Mouse (Mus musculus): ENCODE data around the gene Tap1.

Tap1 gene

DNA sequence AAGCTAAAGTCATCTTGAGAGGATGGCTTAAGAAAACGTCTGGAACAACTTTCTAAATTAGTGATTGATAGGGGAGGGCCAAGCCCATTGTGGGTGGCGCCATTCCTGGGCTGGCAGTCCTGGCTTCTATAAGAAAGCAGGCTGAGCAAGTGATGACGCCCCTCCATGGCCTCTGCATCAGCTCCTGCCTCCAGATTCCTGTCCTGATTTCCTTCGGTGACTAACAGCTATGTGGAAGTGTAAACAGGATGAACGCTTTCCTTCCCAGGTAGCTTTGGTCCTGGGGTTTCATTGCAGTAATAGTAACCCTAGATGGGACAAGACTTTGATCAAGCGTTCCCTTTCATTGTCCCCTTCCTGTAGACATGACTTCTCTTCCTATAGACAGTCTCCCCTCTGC, 8.3 kb upstream of the Tap1 start:
- no peak for DNase-seq (ENCODE audit: low read depth in 2 of 2, low spot score in 2 of 2)

DNA sequence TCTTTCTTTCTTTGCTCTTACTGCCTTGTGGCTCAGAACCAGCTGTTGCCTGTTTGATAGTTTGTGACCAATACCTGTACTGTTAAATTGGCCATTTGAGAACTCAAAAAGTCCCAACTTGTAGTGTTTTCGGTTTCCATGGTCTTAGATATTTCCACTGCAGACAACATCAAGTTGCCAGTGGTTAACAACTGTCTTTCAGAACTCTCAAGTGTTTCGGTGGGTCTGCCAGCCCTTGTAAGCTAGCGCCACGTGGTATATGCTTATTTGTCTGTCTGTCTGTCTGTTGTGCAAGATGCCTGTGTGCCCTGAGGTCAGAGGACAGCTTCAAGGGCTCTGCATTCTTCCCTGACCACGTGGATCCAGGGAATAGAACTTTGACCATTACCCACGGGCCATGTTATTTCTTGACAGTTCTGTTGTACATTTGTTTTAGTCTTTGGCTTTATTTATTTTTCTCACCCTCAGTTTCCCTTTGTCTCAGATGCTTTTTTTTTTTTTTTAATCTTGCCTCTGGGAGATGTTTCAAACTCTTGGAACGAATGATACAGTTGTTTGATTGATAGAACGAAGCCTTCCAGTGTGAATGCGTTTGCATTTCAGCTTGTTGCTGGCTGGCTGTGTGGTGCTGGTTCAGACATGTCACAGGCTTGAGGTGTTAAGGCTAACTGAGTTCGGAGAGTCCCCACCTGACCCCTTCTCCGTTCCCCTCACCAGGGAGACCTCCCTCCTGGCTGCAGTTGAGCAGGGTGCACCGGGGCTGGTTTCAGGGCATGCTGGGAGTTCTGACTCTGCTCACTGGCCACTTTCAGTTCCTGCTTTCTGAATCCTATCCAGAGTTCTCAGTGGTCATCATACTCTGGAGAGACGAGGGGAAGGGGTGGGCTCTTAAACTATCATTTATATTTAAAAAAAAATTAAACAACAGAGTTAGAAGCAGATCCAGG, 7.2 kb upstream of the Tap1 start:
- DNase-seq (ENCODE audit: low read depth in 2 of 2, low spot score in 2 of 2): no peak

DNA sequence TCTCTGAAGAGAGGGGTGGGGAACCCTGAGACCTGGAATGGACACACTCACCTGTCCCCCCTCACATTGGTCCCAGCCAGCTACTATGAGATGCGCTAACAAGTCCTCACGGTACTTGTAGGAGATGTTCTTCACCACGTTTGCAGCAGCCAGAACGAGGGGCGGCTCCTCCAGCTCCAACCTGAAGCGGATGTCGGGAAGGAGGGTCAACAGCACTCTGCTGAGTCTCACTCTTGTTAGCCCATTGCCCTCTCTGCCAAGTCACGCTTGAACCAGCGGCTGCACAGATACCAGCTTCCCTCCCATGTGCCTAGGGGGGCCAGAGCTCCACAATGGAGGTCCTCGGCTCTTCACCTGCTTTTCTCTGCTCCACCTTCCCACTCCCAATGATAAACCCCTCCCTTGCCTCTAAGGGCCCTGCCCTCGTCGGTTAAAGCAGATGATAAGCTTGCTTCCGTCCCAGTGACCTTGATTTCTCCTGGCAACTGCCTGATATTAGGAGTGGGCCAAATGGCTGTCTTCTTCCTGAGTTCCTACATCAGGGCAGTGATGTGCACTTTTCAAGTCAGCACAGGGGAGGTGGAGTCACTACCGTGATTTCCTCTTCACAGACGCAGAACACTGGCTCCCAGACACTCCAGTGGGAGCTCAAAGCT, 3.7 kb upstream of the Tap1 start:
- no peak for DNase-seq (ENCODE audit: low read depth in 2 of 2, low spot score in 2 of 2)

GRCm38 (mm10) chr17:34185526-34185925, 1.8 kb upstream of the Tap1 start:
- DNase-seq (ENCODE audit: low read depth in 2 of 2, low spot score in 2 of 2): no peak

GRCm38 (mm10) chr17:34186885-34187260, 480 bp upstream of the Tap1 start:
- DNase-seq (ENCODE audit: low read depth in 2 of 2, low spot score in 2 of 2): no peak

DNA sequence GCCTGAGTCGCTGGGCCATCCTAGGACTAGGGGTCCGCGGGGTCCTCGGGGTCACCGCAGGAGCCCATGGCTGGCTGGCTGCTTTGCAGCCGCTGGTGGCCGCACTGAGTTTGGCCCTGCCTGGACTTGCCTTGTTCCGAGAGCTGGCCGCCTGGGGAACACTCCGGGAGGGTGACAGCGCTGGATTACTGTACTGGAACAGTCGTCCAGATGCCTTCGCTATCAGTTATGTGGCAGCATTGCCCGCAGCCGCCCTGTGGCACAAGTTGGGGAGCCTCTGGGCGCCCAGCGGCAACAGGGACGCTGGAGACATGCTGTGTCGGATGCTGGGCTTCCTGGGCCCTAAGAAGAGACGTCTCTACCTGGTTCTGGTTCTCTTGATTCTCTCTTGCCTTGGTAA, 657 bp downstream of the Tap1 start:
- peak in 1 of 2 experiments; percentile 18 for DNase-seq (ENCODE audit: low read depth in 2 of 2, low spot score in 2 of 2)

- DNase-seq (ENCODE audit: low read depth in 2 of 2, low spot score in 2 of 2): no peak
Measured at GRCm38 (mm10) chr17:34188986-34189385, 1.6 kb downstream of the Tap1 start.

DNA sequence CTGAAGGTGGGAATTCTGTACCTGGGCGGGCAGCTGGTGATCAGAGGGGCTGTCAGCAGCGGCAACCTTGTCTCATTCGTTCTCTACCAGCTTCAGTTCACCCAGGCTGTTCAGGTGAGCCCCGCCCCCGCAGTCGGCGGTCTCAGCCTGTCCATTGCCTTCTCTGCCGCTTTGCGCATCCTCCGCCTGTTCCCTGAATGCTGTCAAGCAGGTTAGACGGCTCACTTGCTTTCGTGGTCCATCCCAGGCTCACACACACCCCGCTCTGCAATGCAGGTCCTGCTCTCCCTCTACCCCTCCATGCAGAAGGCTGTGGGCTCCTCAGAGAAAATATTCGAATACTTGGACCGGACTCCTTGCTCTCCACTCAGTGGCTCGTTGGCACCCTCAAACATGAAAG, 5.5 kb downstream of the Tap1 start:
- no peak for DNase-seq (ENCODE audit: low read depth in 2 of 2, low spot score in 2 of 2)

- no peak for DNase-seq (ENCODE audit: low read depth in 2 of 2, low spot score in 2 of 2)
Measured at GRCm38 (mm10) chr17:34193468-34193867, 6.1 kb downstream of the Tap1 start.

DNA sequence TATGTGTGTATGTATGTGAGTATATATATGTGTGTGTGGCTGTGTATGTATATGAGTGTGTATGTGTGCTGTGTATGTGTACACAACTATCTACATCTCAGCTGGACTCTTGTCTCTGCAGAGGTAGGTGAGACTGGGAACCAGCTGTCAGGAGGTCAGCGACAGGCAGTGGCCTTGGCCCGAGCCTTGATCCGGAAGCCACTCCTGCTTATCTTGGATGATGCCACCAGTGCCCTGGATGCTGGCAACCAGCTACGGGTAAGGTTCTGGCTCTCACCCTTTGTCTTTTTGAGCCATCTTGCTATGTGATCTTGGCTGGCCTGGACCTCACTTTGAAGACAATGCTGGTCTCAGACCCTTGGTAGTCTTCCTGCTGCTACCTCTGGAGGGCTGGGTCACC, 7.4 kb downstream of the Tap1 start:
- no peak for DNase-seq (ENCODE audit: low read depth in 2 of 2, low spot score in 2 of 2)

GRCm38 (mm10) chr17:34196491-34196890, 9.1 kb downstream of the Tap1 start:
- DNase-seq (ENCODE audit: low read depth in 2 of 2, low spot score in 2 of 2): peak; percentile 70 to 73

DNA sequence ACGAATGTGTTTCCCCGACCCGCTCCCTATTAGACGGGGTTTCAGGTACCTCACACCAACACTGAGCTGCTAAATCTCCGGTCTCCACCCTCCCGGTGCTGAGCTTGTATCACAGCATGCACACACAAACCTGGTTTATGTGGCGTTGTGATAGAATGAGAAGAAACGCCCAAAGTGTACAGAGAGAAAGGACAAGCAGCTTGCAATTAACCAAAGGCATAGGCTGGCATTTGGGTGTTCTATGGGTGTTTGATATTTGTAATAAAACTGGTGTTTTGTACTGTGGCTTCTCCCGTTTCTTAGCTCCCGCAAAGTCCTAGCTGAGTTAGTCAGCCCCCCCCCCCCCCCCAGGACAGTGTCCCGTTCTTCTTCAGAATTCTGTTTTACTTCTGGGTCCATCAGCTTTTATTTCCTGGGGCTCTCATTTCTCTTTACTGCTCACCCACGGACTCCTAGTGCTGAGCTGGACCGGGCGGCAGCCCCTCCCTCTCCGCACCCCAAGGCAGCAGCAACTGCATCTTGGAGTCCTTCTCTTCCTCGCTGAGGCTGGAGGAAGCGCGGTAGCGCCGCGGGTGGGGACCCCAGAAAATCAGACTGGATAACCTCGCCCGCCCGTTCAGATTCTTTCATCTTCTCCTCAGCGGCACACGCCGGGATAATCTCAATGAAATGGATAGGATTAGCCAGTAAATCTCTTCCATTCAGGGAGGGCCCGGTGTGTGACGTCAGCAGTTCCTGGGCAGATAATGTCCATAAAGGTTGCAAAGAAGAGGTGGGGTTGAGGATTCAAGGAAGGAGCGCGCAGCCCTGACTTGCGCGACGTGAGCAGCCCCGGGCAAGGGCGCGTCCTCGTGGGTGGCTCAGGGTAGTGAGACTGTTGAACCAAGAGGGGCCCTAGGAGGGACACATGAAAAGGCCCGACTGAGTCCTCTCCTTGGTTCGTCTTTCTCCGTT, 9.9 kb downstream of the Tap1 start, which contains the start of gene Psmb8:
Psmb8 (plus strand) TSS at position 781 of the 954 bp plus-strand sequence.
- peak; percentile 74 to 85 for DNase-seq (ENCODE audit: low read depth in 2 of 2, low spot score in 2 of 2)

DNA sequence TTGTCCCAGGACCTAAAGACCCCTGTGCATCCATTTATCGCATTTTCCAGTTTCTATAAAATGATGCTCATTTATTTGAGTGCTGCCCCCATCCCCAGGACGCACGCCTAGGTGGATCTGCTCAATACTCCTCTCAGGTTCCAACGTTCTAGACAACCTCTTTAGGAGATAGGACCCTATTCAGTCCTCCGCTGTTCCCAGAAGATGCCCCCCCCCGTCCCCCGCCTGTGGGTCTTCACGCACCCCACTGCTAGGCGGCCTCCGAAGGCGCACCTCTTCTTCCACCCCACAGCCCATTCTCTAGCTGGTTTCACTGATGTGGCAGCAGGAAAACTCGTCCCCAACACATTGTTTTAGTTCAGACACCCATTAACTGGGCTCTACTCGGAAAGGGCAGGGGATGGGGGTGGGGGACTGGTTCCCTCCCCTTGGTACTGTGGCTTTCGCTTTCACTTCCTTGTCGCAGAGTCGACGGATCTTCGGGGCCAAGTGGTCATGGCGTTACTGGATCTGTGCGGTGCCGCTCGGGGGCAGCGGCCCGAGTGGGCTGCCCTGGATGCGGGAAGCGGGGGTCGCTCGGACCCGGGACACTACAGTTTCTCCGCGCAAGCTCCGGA, 10.7 kb downstream of the Tap1 start:
- peak in 1 of 2 experiments; percentile 72 for DNase-seq (ENCODE audit: low read depth in 2 of 2, low spot score in 2 of 2)

GRCm38 (mm10) chr17:34198521-34198912, 11.2 kb downstream of the Tap1 start:
- DNase-seq (ENCODE audit: low read depth in 2 of 2, low spot score in 2 of 2): no peak

DNA sequence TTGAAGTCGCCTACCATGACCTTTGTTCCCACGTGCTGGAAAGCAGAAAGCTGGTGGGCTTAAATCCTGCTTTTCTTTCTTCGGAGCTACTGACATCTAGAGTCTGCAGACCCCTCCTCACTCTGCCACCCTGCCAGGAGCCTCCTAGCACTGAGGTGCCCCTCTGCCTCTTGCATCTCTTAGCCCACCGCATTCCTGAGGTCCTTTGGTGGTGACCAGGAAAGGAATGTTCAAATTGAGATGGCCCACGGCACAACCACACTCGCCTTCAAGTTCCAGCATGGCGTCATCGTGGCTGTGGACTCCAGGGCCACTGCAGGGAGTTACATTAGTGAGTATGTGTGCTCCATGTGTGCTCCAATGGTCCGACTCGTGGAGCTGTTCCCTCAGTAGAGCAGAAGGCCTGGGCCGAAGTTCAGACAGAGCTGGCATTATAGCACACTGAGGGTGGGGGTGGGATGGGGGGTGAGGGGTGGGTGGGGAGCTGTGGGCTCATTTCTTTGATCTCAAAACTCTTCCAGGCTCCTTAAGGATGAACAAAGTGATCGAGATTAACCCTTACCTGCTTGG, 11.8 kb downstream of the Tap1 start:
- no peak for DNase-seq (ENCODE audit: low read depth in 2 of 2, low spot score in 2 of 2)

DNA sequence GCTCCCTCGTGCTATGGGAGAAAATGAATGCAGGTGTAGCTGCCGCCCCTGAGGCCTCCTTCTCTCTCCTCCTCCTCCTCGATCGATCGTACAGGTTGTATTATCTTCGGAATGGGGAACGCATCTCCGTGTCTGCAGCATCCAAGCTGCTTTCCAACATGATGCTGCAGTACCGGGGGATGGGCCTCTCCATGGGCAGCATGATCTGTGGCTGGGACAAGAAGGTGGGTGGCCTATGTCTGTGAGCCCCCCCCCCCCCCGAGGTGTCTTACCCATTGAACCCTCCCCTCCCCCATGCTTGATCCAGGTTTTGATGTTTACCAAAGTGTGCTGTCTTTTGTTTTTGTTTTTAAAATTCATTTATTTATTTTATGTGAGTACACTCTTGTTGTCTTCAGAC, 12.7 kb downstream of the Tap1 start:
- no peak for DNase-seq (ENCODE audit: low read depth in 2 of 2, low spot score in 2 of 2)

GRCm38 (mm10) chr17:34200772-34201505, 13.6 kb downstream of the Tap1 start:
- no peak for DNase-seq (ENCODE audit: low read depth in 2 of 2, low spot score in 2 of 2)

DNA sequence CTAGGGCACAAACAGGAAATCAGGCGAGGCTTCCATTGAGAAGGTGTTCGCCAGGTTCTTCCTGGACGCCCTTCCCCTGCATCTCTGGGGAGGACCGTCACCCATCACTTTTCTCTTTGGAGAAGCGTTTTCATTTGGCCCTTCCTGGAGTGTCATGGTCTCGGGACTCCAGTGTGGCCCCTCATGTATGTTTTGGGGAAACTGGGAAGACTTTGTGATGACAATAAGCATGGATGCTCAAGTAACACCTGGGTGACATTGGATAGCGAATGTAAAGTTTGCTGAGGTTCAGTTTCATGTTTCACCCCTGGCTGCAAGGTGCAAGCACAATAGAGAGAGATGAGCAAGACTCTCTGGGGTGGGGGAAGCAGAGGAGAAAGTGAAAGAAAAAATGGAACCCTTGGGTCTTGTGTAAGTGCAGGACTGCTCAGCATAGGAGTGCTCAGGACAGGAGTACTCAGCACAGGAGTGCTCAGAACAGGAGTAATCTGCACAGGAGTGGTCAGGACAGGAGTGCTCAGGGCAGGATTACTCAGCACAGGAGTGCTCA, 14.2 kb downstream of the Tap1 start:
- no peak for DNase-seq (ENCODE audit: low read depth in 2 of 2, low spot score in 2 of 2)

DNA sequence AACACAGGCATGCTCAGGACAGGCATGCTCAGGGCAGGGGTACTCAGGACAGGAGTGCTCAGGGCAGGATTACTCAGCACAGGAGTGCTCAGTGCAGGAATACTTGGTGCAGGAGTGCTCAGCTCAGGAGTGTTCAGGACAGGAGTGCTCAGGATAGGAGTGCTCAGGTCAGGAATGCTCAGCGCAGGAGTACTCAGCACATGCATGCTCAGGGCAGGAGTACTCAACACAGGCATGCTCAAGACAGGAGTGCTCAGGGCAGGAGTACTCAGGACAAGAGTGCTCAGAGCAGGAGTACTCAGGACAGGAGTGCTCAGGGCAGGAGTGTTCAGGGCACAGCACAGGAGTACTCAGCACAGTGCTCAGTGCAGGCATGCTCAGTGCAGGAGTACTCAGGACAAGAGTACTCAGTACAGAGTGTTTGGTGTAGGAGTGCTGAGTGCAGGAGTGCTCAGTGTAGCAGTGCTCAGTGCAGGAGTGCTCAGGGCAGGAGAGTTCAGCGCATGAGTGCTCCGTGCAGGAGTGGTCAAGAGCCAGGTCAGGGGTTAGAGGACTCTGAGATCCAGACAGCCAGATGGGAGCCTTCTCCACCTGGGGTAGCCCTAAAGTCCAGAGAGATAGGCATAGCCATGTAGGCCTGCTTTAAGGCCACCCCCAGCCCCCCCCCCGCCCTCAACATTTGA, 15.5 kb downstream of the Tap1 start:
- no peak for DNase-seq (ENCODE audit: low read depth in 2 of 2, low spot score in 2 of 2)
